Mouse (Mus musculus) testis, adult 10 weeks (tissue): ENCODE results near the gene Zfp341. TPM values are rescaled to one million over a fixed set of nuclear protein-coding genes. Genes with fewer than 3 reads are reported as not detected.

Source experiments
- polyA plus RNA-seq: library from polyadenylated mRNA; stranded (reverse); fragments of 350-450 nt; fragmentation: Illumina TruSeq; extraction: RNeasy Lipid Tissue Mini Kit (QIAGEN cat#74804); gene quantifications from one replicate; pipeline ENCODE4 v1.2.3, GENCODE M21; 2014; ENCODE audit warnings: low read depth, low replicate concordance

Gene Zfp341
- not detected for polyA plus RNA-seq

DNA sequence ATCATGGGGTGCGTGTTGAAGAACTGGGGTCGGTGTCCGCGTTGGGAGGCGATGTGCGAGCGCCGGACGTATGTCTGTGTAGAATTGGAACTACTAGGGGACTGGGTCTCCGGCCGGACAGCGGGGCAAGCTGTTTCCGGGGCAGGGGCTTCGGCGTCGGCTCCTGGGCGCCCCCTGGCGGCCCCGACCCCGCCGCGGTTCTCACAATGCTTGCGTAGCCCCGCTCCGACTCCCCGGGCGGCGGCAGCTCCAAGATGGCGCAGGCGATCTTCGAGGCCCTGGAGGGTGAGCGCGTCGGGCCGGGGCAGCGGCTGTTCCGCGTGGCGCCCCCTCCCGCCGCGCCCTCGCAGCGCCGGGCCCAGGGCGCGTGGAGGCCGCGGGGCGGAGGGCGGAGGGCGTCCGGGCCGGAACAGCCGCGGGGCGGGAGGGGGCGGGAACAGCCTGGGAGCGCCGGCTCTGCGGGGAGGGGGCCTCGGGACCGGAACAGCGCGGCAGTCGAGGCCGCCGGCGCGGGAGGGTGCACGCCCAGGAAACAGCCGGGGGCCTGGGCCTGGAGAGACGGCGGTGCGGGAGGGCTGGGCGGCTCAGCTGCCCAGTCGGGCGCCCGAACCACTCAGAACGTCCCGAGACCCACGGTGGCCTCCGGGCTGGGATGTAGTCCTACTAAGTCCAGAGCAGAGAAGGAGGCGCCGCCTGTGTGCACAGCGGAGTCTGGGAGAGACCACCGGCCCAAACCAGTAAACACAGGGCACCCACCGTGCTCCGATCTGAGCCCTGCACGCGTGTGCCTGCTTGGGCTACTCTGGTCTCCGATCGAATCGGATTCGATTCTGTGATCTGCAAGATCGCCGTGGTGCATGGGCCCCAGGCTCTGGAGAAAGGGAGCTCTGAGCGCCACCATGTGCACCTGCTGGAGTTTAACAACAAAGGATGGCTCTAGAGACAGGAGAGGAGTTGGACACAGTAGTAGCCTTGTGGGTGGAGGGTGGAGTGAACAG lies at the start of gene Zfp341, which contains the start of gene 4930519P11Rik:
Zfp341 (plus strand) TSS at position 180 of the 998 bp plus-strand sequence.
4930519P11Rik (minus strand) TSS at position 320 of the 998 bp plus-strand sequence.

DNA sequence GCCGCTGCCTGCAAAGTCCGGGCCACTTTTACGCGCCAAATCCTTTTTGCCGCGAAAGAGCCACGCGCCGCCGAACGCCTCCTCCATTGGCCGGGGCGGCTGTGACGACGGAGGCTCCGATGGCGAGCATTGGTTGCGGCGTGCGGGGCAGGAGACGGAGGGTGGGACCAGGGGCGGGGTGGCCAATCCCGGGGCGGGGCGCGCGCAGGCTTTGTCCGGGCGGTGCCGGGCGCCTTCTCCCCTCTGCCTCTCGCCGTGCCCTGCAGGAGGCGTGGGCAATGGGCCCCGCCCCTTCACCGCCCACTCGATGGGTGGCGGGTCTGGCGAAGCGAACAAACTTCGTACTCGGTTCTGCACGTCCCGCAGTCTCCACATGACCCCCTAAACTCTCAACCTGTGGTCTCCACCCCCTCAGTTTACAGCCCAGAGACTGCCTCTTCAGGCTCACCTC lies 43.2 kb upstream of the Zfp341 start, which contains the start of gene E2f1:
E2f1 (minus strand) TSS at position 57 of the 451 bp plus-strand sequence.

DNA sequence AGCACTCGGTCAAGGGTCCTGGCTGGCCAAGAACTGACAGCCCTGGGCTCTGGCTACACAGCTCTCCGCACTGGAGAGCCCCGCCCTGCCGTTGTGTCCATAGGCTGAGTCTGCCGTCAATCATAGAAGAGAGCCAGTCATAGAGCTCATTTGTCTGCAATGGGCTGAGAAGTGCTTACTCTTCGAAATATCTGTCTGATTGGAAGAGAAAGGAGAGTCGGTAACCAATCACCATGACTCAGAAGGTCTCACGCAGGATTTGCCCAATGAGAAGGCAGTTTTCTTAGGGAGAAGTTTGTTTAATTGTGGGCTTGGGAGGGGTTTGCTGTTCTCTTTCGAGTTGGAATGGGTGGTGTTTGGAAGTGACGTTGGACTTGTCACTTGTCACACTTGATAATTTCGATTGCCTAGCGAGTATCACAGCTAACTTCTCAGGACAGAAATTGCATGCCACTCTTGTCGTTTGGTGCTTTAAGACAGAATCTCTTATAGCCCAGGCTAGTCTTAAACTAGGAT lies 9.4 kb upstream of the Zfp341 start, which contains the start of gene Pxmp4:
Pxmp4 (minus strand) TSS at position 71 of the 516 bp plus-strand sequence.

DNA sequence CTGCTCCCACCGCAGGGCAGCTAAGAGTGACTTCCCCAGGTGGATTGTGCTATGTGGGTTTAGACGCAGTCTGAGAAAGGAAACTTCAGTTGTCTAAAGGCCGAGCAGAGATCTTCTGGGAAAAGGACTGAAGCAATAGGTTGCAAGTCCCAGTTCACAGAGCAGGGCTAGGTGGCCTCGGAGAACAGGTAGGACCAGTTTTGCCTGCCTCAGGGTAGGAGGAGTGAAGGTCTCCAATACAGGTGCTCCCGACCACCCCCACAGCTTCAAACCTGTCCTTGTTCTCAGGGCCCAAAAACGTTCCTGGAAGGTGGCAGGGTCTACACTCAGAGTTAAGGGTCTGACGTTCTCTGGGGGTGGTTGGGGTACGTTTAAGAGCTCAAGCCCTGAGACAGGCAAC lies 38.3 kb downstream of the Zfp341 start, which contains the start of gene Chmp4b:
Chmp4b (plus strand) TSS at position 343 of the 400 bp plus-strand sequence.

Other genes starting within 250 kb of the Zfp341 start
- 4.5 TPM for gene Cdk5rap1, start 240.3 kb upstream of the Zfp341 start, polyA plus RNA-seq
- 0.18 TPM for gene Snta1, start 205.2 kb upstream of the Zfp341 start, polyA plus RNA-seq
- gene Cbfa2t2, start 176.8 kb upstream of the Zfp341 start, polyA plus RNA-seq = 14.8 TPM
- 4.3 TPM for gene 1700003F12Rik, start 66.2 kb upstream of the Zfp341 start, polyA plus RNA-seq
- 2.3 TPM for gene Actl10, start 61.5 kb upstream of the Zfp341 start, polyA plus RNA-seq
- gene Necab3, start 54.4 kb upstream of the Zfp341 start, polyA plus RNA-seq = 4.3 TPM
- gene E2f1, start 43.4 kb upstream of the Zfp341 start, polyA plus RNA-seq = 0.10 TPM
- 1.0 TPM for gene Pxmp4, start 9.6 kb upstream of the Zfp341 start, polyA plus RNA-seq
- gene 4930519P11Rik, start 140 bp downstream of the Zfp341 start, polyA plus RNA-seq = 0.76 TPM
- gene Chmp4b, start 38.4 kb downstream of the Zfp341 start, polyA plus RNA-seq = 60.7 TPM
- not detected for gene Gm14214, start 156.7 kb downstream of the Zfp341 start, polyA plus RNA-seq
- gene Raly, start 177.8 kb downstream of the Zfp341 start, polyA plus RNA-seq = 42.9 TPM
- gene a, start 178.1 kb downstream of the Zfp341 start, polyA plus RNA-seq = not detected